ENCODE assay signal across 10 mouse cellular contexts in genomic region chr15:25358680-25359097, GRCm38 (mm10). TPM values are rescaled to one million over a fixed set of nuclear protein-coding genes. Genes with fewer than 3 reads are reported as not detected.
A peak's percentile ranks its signal among the peaks of the same experiment; 100 is the strongest.
DNase-seq lines count a peak whose midpoint lies in the region; ATAC-seq and TF ChIP-seq lines count a peak whose summit lies in the region.
"Had no signal": no experiment of that assay in that cellular context is flagged by ENCODE, and none has a peak within 500 bp of the region (broad histone marks: within the 10 kb centered on the region; RNA-seq: fewer than 3 reads in every experiment).

No protein-coding gene starts in this region.

- peak; percentile 73 for ATAC-seq in forebrain, embryonic 16.5 days

- intact Hi-C loops in left cerebral cortex, adult 2 months (cut with DNase I), result loop anchor here (5.0 kb wide), 3 partner anchors 136 to 636 kb away; no protein-coding TSS in a partner anchor

- 8% methylated on average over 14 of the region's 14 CpGs for WGBS in forebrain, embryonic 16.5 days

- H3K9me3 ChIP-seq in forebrain, embryonic 16.5 days (ENCODE audit: control insufficient read depth, low read length), result no peaks in the 10 kb centered on the region
- H3K9me3 ChIP-seq: neural tube, embryonic 12.5 days had no signal

- peak overlapping the region; percentile 58 for H3K4me2 ChIP-seq in forebrain, embryonic 16.5 days (ENCODE audit: low read length)
- H3K4me2 ChIP-seq: neural tube, embryonic 12.5 days had no signal

- H3K9ac ChIP-seq in forebrain, embryonic 16.5 days (replicated peaks; ENCODE audit: low read depth, low read length), result peak overlapping the region; percentile 37; the same call in 1 of the 2 replicates
- H3K9ac ChIP-seq: neural tube, embryonic 12.5 days had no signal

- peak overlapping the region; percentile 86 for H3K27ac ChIP-seq in left cerebral cortex, adult 2 months
- H3K27ac ChIP-seq in forebrain, embryonic 16.5 days (ENCODE audit: low read length), result peak overlapping the region; percentile 53
- H3K27ac ChIP-seq: neural tube, embryonic 12.5 days had no signal

- no peak for TF ChIP-seq CTCF in left cerebral cortex, adult 2 months (IDR thresholded peaks at IDR 0.05)

- no peaks in the 10 kb centered on the region for H3K27me3 ChIP-seq in forebrain, embryonic 16.5 days (replicated peaks; ENCODE audit: control insufficient read depth, insufficient read depth, low read length)
- H3K27me3 ChIP-seq: neural tube, embryonic 12.5 days had no signal

- peak overlapping the region; percentile 41 for H3K4me3 ChIP-seq in left cerebral cortex, adult 2 months
- peak overlapping the region; percentile 28 for H3K4me3 ChIP-seq in forebrain, embryonic 16.5 days (replicated peaks; ENCODE audit: low read length)
- H3K4me3 ChIP-seq: neural tube, embryonic 12.5 days had no signal

- H3K36me3 ChIP-seq in forebrain, embryonic 16.5 days (ENCODE audit: control insufficient read depth, insufficient read depth), result peaks cover 3% of the 10 kb centered on the region; the same call in 1 of the 2 replicates

- peaks cover 30% of the 10 kb centered on the region for H3K4me1 ChIP-seq in forebrain, embryonic 16.5 days (replicated peaks; ENCODE audit: control insufficient read depth, insufficient read depth, low read length)

- DNase-seq in frontal cortex, adult 2 months (ENCODE audit: extremely low spot score in 1 of 2, low spot score in 1 of 2), result peak; percentile 60 to 73
- no peak for DNase-seq in frontal cortex, postnatal 10 days (ENCODE audit: low spot score in 2 of 2)
- DNase-seq in left cerebral cortex, adult 2 months (ENCODE audit: extremely low spot score in 1 of 2, low spot score in 2 of 2), result peak; percentile 46 to 52
- no peak for DNase-seq in left cerebral cortex, adult 11 months (ENCODE audit: low spot score)
- DNase-seq in retina, postnatal 1 day, result peak; percentile 68
- no peak for DNase-seq in thymus, postnatal 25 days
- DNase-seq in urinary bladder, adult 2 months (ENCODE audit: low spot score), result no peak
- DNase-seq: adrenal gland, postnatal 25 days had no signal

RNA-seq across cellular contexts. Expression of gene Basp1, which starts 54.9 kb away (rescaled TPM):
- 503 and 548 TPM in 2 replicates for polyA plus RNA-seq in frontal cortex, adult 2 months (2012; rRNA removed)
- total RNA-seq in left cerebral cortex, adult 2 months (2021), result 100 to 1,000 TPM; 653 to 673 TPM
- 198 and 206 TPM in 2 replicates for polyA plus RNA-seq in forebrain, embryonic 16.5 days (2015; fragmentation: Nextera tagmentation; extraction: Ambion mirVana)
- 66.5 and 83.1 TPM in 2 replicates for polyA plus RNA-seq in urinary bladder, adult 2 months (2012; rRNA removed)

Comparison
In these comparisons a context has a peak if more than half of its experiments do, and no peak if none do; other contexts are left out.
1. DNase-seq: peak in frontal cortex, adult 2 months (2 of 2), left cerebral cortex, adult 2 months (2 of 2) and retina, postnatal 1 day (single experiment); none in frontal cortex, postnatal 10 days (0 of 2), left cerebral cortex, adult 11 months (single experiment), thymus, postnatal 25 days (single experiment) and urinary bladder, adult 2 months (single experiment).